Mouse (Mus musculus) stomach, postnatal 0 days (tissue): ENCODE data around the gene Efnb2. TPM values are rescaled to one million over a fixed set of nuclear protein-coding genes. Genes with fewer than 3 reads are reported as not detected.

Source experiments
- ATAC-seq: fragments of 200-750 bp; cut with Nextera tagmentation; 2 replicates; pipeline ENCODE4 v1.8.0; 2017; ENCODE audit not compliant: low FRiP score, low TSS enrichment
- DNase-seq: peaks from one replicate; pipeline ENCODE4 v3.0.0-alpha.2; 2016; ENCODE audit warnings: low spot score
- H3K27ac ChIP-seq: fragments of 300-500 bp; sonication (generic); replicated peaks from 2 replicates; pipeline ENCODE4 v1.5.1; 2014; ENCODE audit warnings: mild to moderate bottlenecking, control low read depth
- H3K27me3 ChIP-seq: fragments of 300-500 bp; sonication (generic); 2 replicates; pipeline ENCODE4 v1.6.1; 2014; ENCODE audit warnings: low read length; ENCODE audit not compliant: control insufficient read depth, insufficient read depth
- H3K36me3 ChIP-seq: fragments of 300-500 bp; sonication (generic); 2 replicates; pipeline ENCODE4 v1.6.1; 2014; ENCODE audit warnings: low read length, mixed read lengths; ENCODE audit not compliant: control insufficient read depth, insufficient read depth
- H3K4me1 ChIP-seq: fragments of 300-500 bp; sonication (generic); replicated peaks from 2 replicates; pipeline ENCODE4 v1.6.1; 2014; ENCODE audit warnings: antibody characterized with exemption; ENCODE audit not compliant: control insufficient read depth, insufficient read depth
- H3K4me2 ChIP-seq: fragments of 300-500 bp; sonication (generic); replicated peaks from 2 replicates; pipeline ENCODE4 v1.6.1; 2014; ENCODE audit warnings: low read depth, mild to moderate bottlenecking, control low read depth, moderate library complexity
- H3K4me3 ChIP-seq: fragments of 300-500 bp; sonication (generic); 2 replicates; pipeline ENCODE4 v1.5.1; 2014; ENCODE audit warnings: low read depth, low read length, control low read depth
- H3K9ac ChIP-seq: fragments of 300-500 bp; sonication (generic); 2 replicates; pipeline ENCODE4 v1.6.1; 2014; ENCODE audit warnings: mild to moderate bottlenecking, low read length, control low read depth, mixed read lengths
- H3K9me3 ChIP-seq: fragments of 300-500 bp; sonication (generic); 2 replicates; pipeline ENCODE4 v1.6.1; 2016; ENCODE audit warnings: low read length; ENCODE audit not compliant: control insufficient read depth
- CTCF ChIP-seq: IDR thresholded peaks from 2 replicates; pipeline ENCODE4 v1.5.1; 2016; ENCODE audit warnings: antibody characterized with exemption, low read depth, mild to moderate bottlenecking, moderate library complexity
- EP300 ChIP-seq: optimal IDR thresholded peaks from 2 replicates; pipeline ENCODE3; 2016; ENCODE audit warnings: antibody characterized with exemption
- WGBS: fragments of 180-500 bp; shearing (Covaris S2); extraction: QIAGEN DNeasy Blood & Tissue Kit; methylation state at CpG from one replicate; pipeline ENCODE4 v1.1.7; 2014; 5-methylcytosine and 5-hydroxymethylcytosine counted together
- polyA plus RNA-seq: library from polyadenylated mRNA; unstranded; fragments of >200 nt; fragmentation: Nextera tagmentation; extraction: Ambion mirVana; gene quantifications from 2 replicates; pipeline ENCODE4 v1.2.1, GENCODE M21; 2015

Gene Efnb2
- polyA plus RNA-seq, 1 experiment from 2014 or later: 7.2 TPM

DNA sequence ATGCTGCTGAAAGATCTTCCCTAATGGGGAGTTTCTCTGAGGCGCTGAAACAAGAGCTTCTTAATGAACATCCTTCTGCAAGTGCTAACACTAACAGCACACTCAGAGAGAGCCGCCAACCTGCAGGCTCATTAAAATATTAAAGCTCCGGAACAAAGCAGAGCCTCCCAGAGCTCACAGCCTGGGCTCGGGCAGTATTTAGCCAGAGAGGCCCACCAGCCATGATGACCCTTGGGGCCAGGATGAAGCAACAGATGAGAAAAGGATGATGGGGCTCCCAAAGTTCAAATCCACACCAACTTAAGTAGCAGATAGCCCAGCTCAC, 20.8 kb downstream of the Efnb2 start:
- Histone ChIP-seq H3K27me3 (no peaks in the 10 kb centered on the region), H3K4me1 (no peaks in the 10 kb centered on the region), H3K27ac (no peak overlapping the region), H3K36me3 (no peaks in the 10 kb centered on the region), H3K9me3 (no peaks in the 10 kb centered on the region), H3K4me3 (no peak overlapping the region), H3K4me2 (no peak overlapping the region), H3K9ac (no peak overlapping the region)
- 38% methylated on average over 4 of the region's 4 CpGs for WGBS
- DNase-seq (no peak), ATAC-seq (no peak)
- TF ChIP-seq CTCF: no peak
- no peak for TF ChIP-seq EP300

- ATAC-seq: no peak
- Histone ChIP-seq H3K4me1 (no peaks in the 10 kb centered on the region), H3K9ac (no peak overlapping the region), H3K4me2 (no peak overlapping the region), H3K36me3 (no peaks in the 10 kb centered on the region), H3K4me3 (no peak overlapping the region), H3K27ac (no peak overlapping the region), H3K27me3 (no peaks in the 10 kb centered on the region), H3K9me3 (no peaks in the 10 kb centered on the region)
- DNase-seq: no peak
- no peak for TF ChIP-seq EP300
- TF ChIP-seq CTCF: no peak
- 53% methylated on average over 8 of the region's 8 CpGs for WGBS
These were observed 21.3 kb downstream of the Efnb2 start for GRCm38 (mm10) chr8:8639569-8640263.

DNA sequence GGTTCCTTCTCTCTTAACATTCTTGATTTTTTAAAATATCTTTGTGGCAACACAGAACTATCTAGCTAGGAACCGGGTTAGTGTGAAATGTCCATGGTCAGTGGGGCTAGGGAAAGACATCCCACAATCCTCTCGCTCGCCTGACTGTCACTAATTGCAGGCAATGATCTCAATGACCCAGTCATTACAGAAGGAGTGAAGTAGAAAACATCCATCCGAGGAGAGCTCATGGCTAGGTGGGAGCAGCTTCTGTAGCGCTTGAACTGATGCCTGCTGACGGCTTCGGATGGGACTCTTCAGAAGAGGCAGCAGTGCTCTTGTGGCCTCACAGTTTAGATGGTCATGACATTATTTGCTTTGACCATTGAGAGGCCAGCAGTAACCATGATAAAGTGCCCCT, 29.6 kb downstream of the Efnb2 start:
- Histone ChIP-seq H3K27ac (no peak overlapping the region), H3K9ac (no peak overlapping the region), H3K9me3 (peaks cover under 1% of the 10 kb centered on the region; the same call in 1 of the 2 replicates), H3K4me2 (no peak overlapping the region), H3K4me3 (no peak overlapping the region), H3K27me3 (no peaks in the 10 kb centered on the region), H3K36me3 (peaks cover under 1% of the 10 kb centered on the region; the same call in 1 of the 2 replicates), H3K4me1 (no peaks in the 10 kb centered on the region)
- TF ChIP-seq EP300: no peak
- no peak for TF ChIP-seq CTCF
- 85% methylated on average over 7 of the region's 7 CpGs for WGBS
- DNase-seq: no peak
- no peak for ATAC-seq

DNA sequence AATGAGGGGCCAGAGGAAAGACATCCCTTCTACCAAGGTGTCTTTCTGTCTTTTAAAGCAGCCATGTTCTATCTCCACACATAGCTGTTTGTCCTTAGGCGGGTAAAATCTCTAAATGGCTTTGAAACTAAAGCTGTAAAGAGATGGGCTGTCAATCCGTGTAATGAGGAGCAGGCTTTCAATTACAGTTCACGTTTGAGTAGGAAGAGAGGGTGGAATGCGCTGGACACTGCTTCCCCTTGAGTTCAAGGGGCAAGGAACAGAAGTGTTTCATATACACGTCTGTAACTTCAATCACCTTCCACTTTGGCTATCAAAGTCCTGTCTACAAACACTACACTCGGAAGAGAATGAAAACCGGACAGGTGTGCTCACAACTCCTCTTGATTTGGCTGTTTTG, 37.0 kb downstream of the Efnb2 start:
- DNase-seq (no peak), ATAC-seq (no peak)
- Histone ChIP-seq H3K9ac (no peak overlapping the region), H3K27ac (no peak overlapping the region), H3K27me3 (no peaks in the 10 kb centered on the region), H3K4me2 (no peak overlapping the region), H3K4me3 (no peak overlapping the region), H3K4me1 (no peaks in the 10 kb centered on the region), H3K9me3 (peaks cover 4% of the 10 kb centered on the region; the same call in 1 of the 2 replicates), H3K36me3 (peaks cover 13% of the 10 kb centered on the region)
- WGBS: 52% methylated on average over 7 of the region's 7 CpGs
- no peak for TF ChIP-seq EP300
- TF ChIP-seq CTCF: no peak

GRCm38 (mm10) chr8:8623486-8623885, 37.6 kb downstream of the Efnb2 start:
- 37% methylated on average over 8 of the region's 8 CpGs for WGBS
- TF ChIP-seq CTCF: no peak
- TF ChIP-seq EP300: no peak
- Histone ChIP-seq H3K4me2 (no peak overlapping the region), H3K36me3 (peaks cover 13% of the 10 kb centered on the region), H3K4me3 (no peak overlapping the region), H3K27ac (no peak overlapping the region), H3K9ac (no peak overlapping the region), H3K4me1 (no peaks in the 10 kb centered on the region), H3K9me3 (peaks cover 4% of the 10 kb centered on the region; the same call in 1 of the 2 replicates), H3K27me3 (no peaks in the 10 kb centered on the region)
- DNase-seq (no peak), ATAC-seq (no peak)

DNA sequence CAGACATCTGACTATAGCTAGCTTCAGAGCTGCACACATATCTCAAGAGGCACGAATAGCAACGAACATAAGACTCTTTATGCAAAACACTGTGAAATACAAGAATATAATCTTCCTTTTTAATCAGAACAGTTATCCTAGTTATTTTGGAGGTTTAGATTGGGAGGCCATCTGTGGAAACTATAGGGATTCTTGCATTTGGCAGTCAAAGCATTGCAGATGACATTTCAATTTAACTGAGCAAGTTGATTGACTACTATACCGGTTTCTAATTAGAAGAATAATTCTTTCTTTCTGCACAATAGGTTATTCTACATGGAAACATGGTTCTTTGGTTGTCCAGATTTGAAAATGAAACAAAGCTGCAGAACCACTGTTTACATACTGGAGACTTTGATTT, 38.6 kb downstream of the Efnb2 start:
- Histone ChIP-seq H3K27ac (no peak overlapping the region), H3K27me3 (no peaks in the 10 kb centered on the region), H3K36me3 (peaks cover 13% of the 10 kb centered on the region), H3K9ac (no peak overlapping the region), H3K4me3 (no peak overlapping the region), H3K4me2 (no peak overlapping the region), H3K4me1 (no peaks in the 10 kb centered on the region), H3K9me3 (peaks cover 4% of the 10 kb centered on the region; the same call in 1 of the 2 replicates)
- DNase-seq (no peak), ATAC-seq (no peak)
- 84% methylated on average over 3 of the region's 3 CpGs for WGBS
- TF ChIP-seq CTCF (no peak), EP300 (no peak)
